In the genomic region with DNA sequence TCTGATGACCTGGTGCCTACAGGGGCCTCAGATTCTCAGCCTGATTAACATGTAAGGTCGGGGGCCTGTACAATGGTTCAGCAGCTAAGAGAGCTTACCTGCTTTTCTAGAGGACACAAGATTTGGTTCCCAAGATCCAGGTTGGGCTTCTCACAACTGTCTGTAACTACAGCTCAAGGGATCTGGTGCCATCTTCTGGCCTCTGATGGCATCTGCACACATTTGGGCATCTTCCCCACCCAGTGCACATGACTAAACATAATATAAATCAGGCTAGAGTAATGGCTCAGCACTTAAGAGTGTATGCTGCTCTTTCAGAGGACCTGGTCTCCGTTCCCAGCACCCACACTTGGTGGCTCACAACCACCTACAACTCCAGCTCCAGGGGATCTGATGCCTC, we compare ENCODE assay signal across 9 mouse cellular contexts. TPM values are rescaled to one million over a fixed set of nuclear protein-coding genes. Genes with fewer than 3 reads are reported as not detected.
A peak's percentile ranks its signal among the peaks of the same experiment; 100 is the strongest.
DNase-seq lines count a peak whose midpoint lies in the region; ATAC-seq and TF ChIP-seq lines count a peak whose summit lies in the region.
"Had no signal": no experiment of that assay in that cellular context is flagged by ENCODE, and none has a peak within 500 bp of the region (broad histone marks: within the 10 kb centered on the region; RNA-seq: fewer than 3 reads in every experiment).

No protein-coding gene starts in this region.

- 75% methylated on average over 2 of the region's 2 CpGs for WGBS in liver, postnatal 0 days (ENCODE audit: insufficient replicate concordance)
- 80% methylated on average over 2 of the region's 2 CpGs for WGBS in hindbrain, embryonic 14.5 days
- WGBS in midbrain, embryonic 14.5 days = 83% methylated on average over 2 of the region's 2 CpGs

- H3K36me3 ChIP-seq in liver, postnatal 0 days (replicated peaks; ENCODE audit: insufficient read depth, low read length) = no peaks in the 10 kb centered on the region
- H3K36me3 ChIP-seq in hindbrain, embryonic 14.5 days (replicated peaks; ENCODE audit: control insufficient read depth, insufficient read depth) = no peaks in the 10 kb centered on the region
- no peaks in the 10 kb centered on the region for H3K36me3 ChIP-seq in midbrain, embryonic 14.5 days (ENCODE audit: control insufficient read depth, insufficient read depth, low read length)
- H3K36me3 ChIP-seq: limb, embryonic 13.5 days had no signal

- no peak overlapping the region for H3K27ac ChIP-seq in liver, postnatal 0 days (ENCODE audit: low read depth)
- no peak overlapping the region for H3K27ac ChIP-seq in hindbrain, embryonic 14.5 days
- no peak overlapping the region for H3K27ac ChIP-seq in midbrain, embryonic 14.5 days (replicated peaks; ENCODE audit: low read depth, low read length)
- H3K27ac ChIP-seq: limb, embryonic 13.5 days had no signal

- H3K4me2 ChIP-seq in liver, postnatal 0 days (ENCODE audit: low read depth, low read length) = no peak overlapping the region
- no peak overlapping the region for H3K4me2 ChIP-seq in hindbrain, embryonic 14.5 days (replicated peaks)
- H3K4me2 ChIP-seq in midbrain, embryonic 14.5 days (ENCODE audit: low read length) = no peak overlapping the region
- H3K4me2 ChIP-seq: limb, embryonic 13.5 days had no signal

- ATAC-seq in liver, postnatal 0 days = peak; percentile 40; the same call in 1 of the 2 replicates
- ATAC-seq in hindbrain, embryonic 14.5 days (ENCODE audit: low FRiP score) = no peak
- no peak for ATAC-seq in midbrain, embryonic 14.5 days (ENCODE audit: low FRiP score, low TSS enrichment)

- H3K4me1 ChIP-seq in liver, postnatal 0 days (ENCODE audit: insufficient read depth) = peaks cover 22% of the 10 kb centered on the region
- no peaks in the 10 kb centered on the region for H3K4me1 ChIP-seq in hindbrain, embryonic 14.5 days (replicated peaks; ENCODE audit: control insufficient read depth, insufficient read depth, low read length)
- H3K4me1 ChIP-seq in midbrain, embryonic 14.5 days (ENCODE audit: control insufficient read depth, insufficient read depth, low read length) = no peaks in the 10 kb centered on the region

- H3K27me3 ChIP-seq in liver, postnatal 0 days (ENCODE audit: insufficient read depth, low read length) = no peaks in the 10 kb centered on the region
- H3K27me3 ChIP-seq in hindbrain, embryonic 14.5 days (ENCODE audit: control insufficient read depth, insufficient read depth, low read length) = no peaks in the 10 kb centered on the region
- H3K27me3 ChIP-seq in midbrain, embryonic 14.5 days (ENCODE audit: control insufficient read depth, insufficient read depth, low read length) = no peaks in the 10 kb centered on the region

- DNase-seq in embryo, embryonic 10 days (ENCODE audit: low spot score) = peak; percentile 67
- DNase-seq in embryo, embryonic 9.5 days (ENCODE audit: extremely low spot score) = no peak
- DNase-seq in 416B (ENCODE audit: low read depth) = peak; percentile 87
- DNase-seq in adrenal gland, postnatal 25 days = peak; percentile 27
- peak; percentile 66 for DNase-seq in liver, postnatal 0 days
- no peak for DNase-seq in left cerebral cortex, adult 18-20 months (ENCODE audit: low spot score in 2 of 2)
- DNase-seq in hindbrain, embryonic 14.5 days (ENCODE audit: low spot score) = no peak
- no peak for DNase-seq in midbrain, embryonic 14.5 days

- TF ChIP-seq CTCF in liver, postnatal 0 days (IDR thresholded peaks at IDR 0.05; ENCODE audit: low read depth) = peak; percentile 89

- no peak for TF ChIP-seq EP300 in liver, postnatal 0 days (IDR thresholded peaks at IDR 0.05; ENCODE audit: low read depth)

- H3K9ac ChIP-seq in liver, postnatal 0 days (replicated peaks) = no peak overlapping the region
- H3K9ac ChIP-seq in hindbrain, embryonic 14.5 days = no peak overlapping the region
- H3K9ac ChIP-seq in midbrain, embryonic 14.5 days (replicated peaks; ENCODE audit: low read length) = no peak overlapping the region
- H3K9ac ChIP-seq: limb, embryonic 13.5 days had no signal

- no peaks in the 10 kb centered on the region for H3K9me3 ChIP-seq in liver, postnatal 0 days (ENCODE audit: low read length)
- no peaks in the 10 kb centered on the region for H3K9me3 ChIP-seq in hindbrain, embryonic 14.5 days (ENCODE audit: control insufficient read depth, low read length)
- H3K9me3 ChIP-seq in midbrain, embryonic 14.5 days (ENCODE audit: control insufficient read depth, low read length) = no peaks in the 10 kb centered on the region
- H3K9me3 ChIP-seq: limb, embryonic 13.5 days had no signal

- no peak overlapping the region for H3K4me3 ChIP-seq in liver, postnatal 0 days (ENCODE audit: low read depth, low read length)
- no peak overlapping the region for H3K4me3 ChIP-seq in hindbrain, embryonic 14.5 days (replicated peaks; ENCODE audit: low read length)
- H3K4me3 ChIP-seq in midbrain, embryonic 14.5 days (replicated peaks; ENCODE audit: low read depth, low read length) = no peak overlapping the region
- H3K4me3 ChIP-seq: limb, embryonic 13.5 days had no signal

RNA-seq across cellular contexts. Expression of a gene that starts 3.5 kb away (rescaled TPM):
- total RNA-seq in adrenal gland, postnatal 25 days (2021) = 0.06 TPM in 1 of 2 replicates, not detected in the other
- 0.08 and 0.26 TPM in 2 replicates for polyA plus RNA-seq in liver, postnatal 0 days (2015; fragmentation: Nextera tagmentation; extraction: Ambion mirVana)
- total RNA-seq in left cerebral cortex, adult 18-20 months (2021) = under 1 TPM; 0.23 to 0.30 TPM
- polyA plus RNA-seq in hindbrain, embryonic 14.5 days (2014; fragmentation: Nextera tagmentation; extraction: Ambion mirVana) = 0.16 and 0.17 TPM in 2 replicates
- polyA plus RNA-seq in midbrain, embryonic 14.5 days (2014; fragmentation: Nextera tagmentation; extraction: Ambion mirVana) = 0.07 and 0.12 TPM in 2 replicates

RNA-seq across cellular contexts. Expression of a gene that starts 53.7 kb away (rescaled TPM):
- total RNA-seq in adrenal gland, postnatal 25 days (2021) = 0.15 TPM in 1 of 2 replicates, not detected in the other
- polyA plus RNA-seq in liver, postnatal 0 days (2015; fragmentation: Nextera tagmentation; extraction: Ambion mirVana) = 0.09 and 0.11 TPM in 2 replicates
- total RNA-seq in left cerebral cortex, adult 18-20 months (2021) = under 1 TPM; 0.16 to 0.30 TPM
- polyA plus RNA-seq in hindbrain, embryonic 14.5 days (2014; fragmentation: Nextera tagmentation; extraction: Ambion mirVana) = not detected in 2 replicates
- not detected in 2 replicates for polyA plus RNA-seq in midbrain, embryonic 14.5 days (2014; fragmentation: Nextera tagmentation; extraction: Ambion mirVana)

Comparison
In these comparisons a context has a peak if more than half of its experiments do, and no peak if none do; other contexts are left out.
1. DNase-seq: peak in embryo, embryonic 10 days (single experiment), 416B (single experiment), adrenal gland, postnatal 25 days (single experiment) and liver, postnatal 0 days (single experiment); none in embryo, embryonic 9.5 days (single experiment), left cerebral cortex, adult 18-20 months (0 of 2), hindbrain, embryonic 14.5 days (single experiment) and midbrain, embryonic 14.5 days (single experiment).